Mouse (Mus musculus) lung, postnatal 0 days (tissue): ENCODE data around the gene S100a10.

ENCODE experiments used
- CTCF ChIP-seq: IDR thresholded peaks from 2 replicates; pipeline ENCODE4 v1.5.1; 2016; ENCODE audit warnings: antibody characterized with exemption, mild to moderate bottlenecking
- EP300 ChIP-seq: IDR thresholded peaks from 2 replicates; pipeline ENCODE4 v1.6.1; 2016; ENCODE audit warnings: antibody characterized with exemption, mild to moderate bottlenecking, control low read depth

GRCm38 (mm10) chr3:93589629-93590028 is 34.7 kb downstream of the S100a10 start:
- TF ChIP-seq CTCF (no peak), EP300 (no peak)
